Mouse (Mus musculus): ENCODE results near the gene Sgo1.

Gene Sgo1

GRCm38 (mm10) chr17:53650251-53650661 is 38.9 kb downstream of the Sgo1 start:
- DNase-seq (ENCODE audit: inconsistent ontology term): no peak

- no peak for DNase-seq (ENCODE audit: inconsistent ontology term)
Measured at GRCm38 (mm10) chr17:53643360-53643759, 45.8 kb downstream of the Sgo1 start.

- DNase-seq (ENCODE audit: inconsistent ontology term): no peak
Measured at GRCm38 (mm10) chr17:53631344-53631743, 57.8 kb downstream of the Sgo1 start.

- no peak for DNase-seq (ENCODE audit: inconsistent ontology term)
Measured at GRCm38 (mm10) chr17:53628131-53628530, 61.0 kb downstream of the Sgo1 start.

GRCm38 (mm10) chr17:53627497-53627896 is 61.6 kb downstream of the Sgo1 start:
- no peak for DNase-seq (ENCODE audit: inconsistent ontology term)

GRCm38 (mm10) chr17:53626160-53626559 is 63.0 kb downstream of the Sgo1 start:
- DNase-seq (ENCODE audit: inconsistent ontology term): no peak
